Mouse (Mus musculus) C2C12 (cell line): ENCODE measurements at regions not wholly inside any gene's neighbourhood (a gene's known extent, or its start where the extent isn't known, plus 50 kb on each side); places are given as distances from the start of the nearest gene placed in this dataset.
"Not testable (repeated sequence)": the region's sequence is repeated elsewhere in the genome, so short reads cannot be mapped to it uniquely, and the experiment has no call there.

ENCODE experiments used
- H3K27me3 ChIP-seq: one replicate; pipeline ENCODE4 v1.6.1; 2011; ENCODE audit not compliant: control insufficient read depth, insufficient read depth, insufficient read length
- H3K36me3 ChIP-seq: one replicate; pipeline ENCODE4 v1.6.1; 2011; ENCODE audit not compliant: control insufficient read depth, insufficient read depth
- H3K4me3 ChIP-seq: one replicate; pipeline ENCODE4 v1.5.1; 2011; ENCODE audit warnings: mild to moderate bottlenecking, control low read depth; ENCODE audit not compliant: poor library complexity, insufficient read depth, severe bottlenecking
- H3K79me2 ChIP-seq: one replicate; pipeline ENCODE4 v1.6.1; 2011; ENCODE audit not compliant: control insufficient read depth, insufficient read depth
- H3K79me3 ChIP-seq: one replicate; pipeline ENCODE4 v1.6.1; 2011; ENCODE audit warnings: low read depth, control low read depth
- H3ac ChIP-seq: one replicate; pipeline ENCODE3; 2011; ENCODE audit warnings: low read depth; ENCODE audit not compliant: control insufficient read depth, insufficient read length
- CEBPB ChIP-seq: IDR thresholded peaks from one replicate; pipeline ENCODE4 v1.6.1; 2011; ENCODE audit warnings: low read depth, mild to moderate bottlenecking, control low read depth, moderate library complexity
- CTCF ChIP-seq: IDR thresholded peaks from one replicate; pipeline ENCODE4 v1.5.1; 2011; ENCODE audit not compliant: control insufficient read depth, insufficient read depth, insufficient read length
- FOSL1 ChIP-seq: IDR thresholded peaks from one replicate; pipeline ENCODE4 v1.8.0; 2011; ENCODE audit warnings: mild to moderate bottlenecking, low read length; ENCODE audit not compliant: poor library complexity, insufficient read depth, severe bottlenecking
- MAX ChIP-seq: IDR thresholded peaks from one replicate; pipeline ENCODE4 v1.6.1; 2011; ENCODE audit warnings: mild to moderate bottlenecking, control low read depth
- MYOD1 ChIP-seq: IDR thresholded peaks from one replicate; pipeline ENCODE4 v1.6.1; 2011; ENCODE audit warnings: low read depth; ENCODE audit not compliant: control insufficient read depth, insufficient read length
- MYOG ChIP-seq: IDR thresholded peaks from one replicate; pipeline ENCODE4 v1.6.1; 2011; ENCODE audit not compliant: control insufficient read depth, insufficient read length; ENCODE audit errors: extremely low read depth
- USF1 ChIP-seq: IDR thresholded peaks from one replicate; pipeline ENCODE4 v1.6.1; 2011; ENCODE audit warnings: low read depth, mild to moderate bottlenecking, control low read depth, moderate library complexity

- H3K27me3 ChIP-seq, H3ac ChIP-seq, H3K4me3 ChIP-seq, H3K79me3 ChIP-seq, H3K36me3 ChIP-seq, H3K79me2 ChIP-seq: not testable (repeated sequence)
Measured at GRCm38 (mm10) chr2:95433996-95434395, 884.0 kb upstream of the Lrrc4c start.

GRCm38 (mm10) chr2:95440957-95441356, 877.0 kb upstream of the Lrrc4c start:
- Histone ChIP-seq H3K4me3 (no peak overlapping the region), H3ac (no peak overlapping the region), H3K27me3 (no peaks in the 10 kb centered on the region), H3K36me3 (no peaks in the 10 kb centered on the region), H3K79me3 (no peaks in the 10 kb centered on the region), H3K79me2 (no peaks in the 10 kb centered on the region)
- TF ChIP-seq FOSL1: no peak
- TF ChIP-seq CEBPB: no peak
- TF ChIP-seq MYOD1: no peak
- no peak for TF ChIP-seq CTCF
- no peak for TF ChIP-seq USF1
- TF ChIP-seq MYOG: no peak
- TF ChIP-seq MAX: no peak

- Histone ChIP-seq H3K36me3 (no peaks in the 10 kb centered on the region), H3K4me3 (no peak overlapping the region), H3K79me3 (no peaks in the 10 kb centered on the region), H3K27me3 (no peaks in the 10 kb centered on the region), H3ac (no peak overlapping the region), H3K79me2 (no peaks in the 10 kb centered on the region)
- no peak for TF ChIP-seq MAX
- TF ChIP-seq USF1: no peak
- no peak for TF ChIP-seq CTCF
- no peak for TF ChIP-seq FOSL1
- TF ChIP-seq MYOD1: no peak
- TF ChIP-seq MYOG: no peak
- TF ChIP-seq CEBPB: no peak
Measured at GRCm38 (mm10) chr2:95443245-95443799, 874.6 kb upstream of the Lrrc4c start.

- Histone ChIP-seq H3K4me3 (no peak overlapping the region), H3K79me2 (no peaks in the 10 kb centered on the region), H3K79me3 (no peaks in the 10 kb centered on the region), H3K36me3 (no peaks in the 10 kb centered on the region), H3K27me3 (no peaks in the 10 kb centered on the region), H3ac (no peak overlapping the region)
- no peak for TF ChIP-seq FOSL1
- TF ChIP-seq USF1: no peak
- no peak for TF ChIP-seq CTCF
- no peak for TF ChIP-seq MAX
Measured at GRCm38 (mm10) chr2:95448897-95449296, 869.1 kb upstream of the Lrrc4c start.

- no peak overlapping the region for H3K4me3 ChIP-seq
- H3K36me3 ChIP-seq: no peaks in the 10 kb centered on the region
- no peaks in the 10 kb centered on the region for H3K27me3 ChIP-seq
- no peaks in the 10 kb centered on the region for H3K79me3 ChIP-seq
- no peaks in the 10 kb centered on the region for H3K79me2 ChIP-seq
- no peak overlapping the region for H3ac ChIP-seq
- TF ChIP-seq FOSL1 (peak; percentile 84), MAX (peak; percentile 12), CEBPB (peak; percentile 55), USF1 (no peak), MYOD1 (no peak)
Measured at GRCm38 (mm10) chr2:95479827-95480226, 838.1 kb upstream of the Lrrc4c start.

GRCm38 (mm10) chr2:95483397-95483796, 834.6 kb upstream of the Lrrc4c start:
- no peak for TF ChIP-seq MYOD1
- TF ChIP-seq MYOG: no peak
- no peak for TF ChIP-seq MAX
- TF ChIP-seq USF1: no peak
- no peak for TF ChIP-seq FOSL1
- no peak for TF ChIP-seq CEBPB
- no peak for TF ChIP-seq CTCF
- H3K27me3 ChIP-seq: no peaks in the 10 kb centered on the region
- H3ac ChIP-seq: no peak overlapping the region
- no peaks in the 10 kb centered on the region for H3K79me3 ChIP-seq
- no peaks in the 10 kb centered on the region for H3K79me2 ChIP-seq
- H3K4me3 ChIP-seq: no peak overlapping the region
- no peaks in the 10 kb centered on the region for H3K36me3 ChIP-seq
